Mouse (Mus musculus): ENCODE data around the gene Ndufa10. TPM values are rescaled to one million over a fixed set of nuclear protein-coding genes. Genes with fewer than 3 reads are reported as not detected.

Ndufa10 gene
- polyA plus RNA-seq, 1 experiment = 83.6 TPM

DNA sequence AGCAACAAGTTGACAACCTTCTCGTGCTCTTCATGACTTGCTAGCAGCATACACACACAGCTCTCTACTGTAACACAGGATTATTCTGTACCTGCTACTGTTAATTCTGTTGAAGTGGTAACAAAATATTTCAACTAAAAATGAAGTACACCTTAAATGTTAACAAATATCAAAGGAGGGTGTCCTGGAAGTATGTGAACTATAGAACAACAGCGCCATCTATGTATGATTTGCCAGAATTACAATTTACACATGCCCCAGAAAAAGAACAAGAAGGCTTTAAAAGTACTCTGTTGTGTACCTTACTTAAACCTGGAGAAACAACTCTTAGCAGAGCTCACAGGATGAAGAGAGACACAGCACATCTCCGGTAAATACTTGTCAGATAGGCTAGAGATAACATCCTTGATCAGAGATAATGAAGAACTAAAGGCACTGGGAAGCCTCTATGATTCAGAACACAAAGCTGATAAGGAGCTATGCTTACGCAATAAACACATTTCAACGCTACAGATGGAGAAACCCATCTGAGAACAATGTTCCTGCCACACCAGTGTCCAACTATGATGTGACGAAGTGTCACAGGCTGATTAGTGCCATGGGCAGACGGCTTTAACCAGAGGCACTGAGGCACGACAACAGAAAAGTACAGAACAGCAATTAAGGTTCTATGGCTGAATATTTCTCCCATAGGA, 19.8 kb downstream of the Ndufa10 start:
- Histone ChIP-seq H3K27ac (ENCODE audit: control insufficient read depth, insufficient read depth, low read length) (no peak overlapping the region), H3K36me3 (ENCODE audit: control insufficient read depth, insufficient read depth, low read length) (peaks cover 57% of the 10 kb centered on the region), H3K4me1 (replicated peaks; ENCODE audit: control insufficient read depth, insufficient read depth, low read length) (no peaks in the 10 kb centered on the region), H3K4me3 (ENCODE audit: control insufficient read depth, insufficient read depth, low read length) (no peak overlapping the region), H3K27me3 (ENCODE audit: control insufficient read depth, insufficient read depth, low read length) (no peaks in the 10 kb centered on the region)
- WGBS = 80% methylated on average over 8 of the region's 8 CpGs
- no peak for DNase-seq
- TF ChIP-seq POLR2A (IDR thresholded peaks at IDR 0.05; ENCODE audit: control insufficient read depth, extremely low read depth, insufficient read depth, low read length, poor library complexity) = no peak
- no peak for TF ChIP-seq CTCF (IDR thresholded peaks at IDR 0.05; ENCODE audit: borderline replicate concordance, control insufficient read depth, extremely low read depth, insufficient read depth, low read length, poor library complexity)

DNA sequence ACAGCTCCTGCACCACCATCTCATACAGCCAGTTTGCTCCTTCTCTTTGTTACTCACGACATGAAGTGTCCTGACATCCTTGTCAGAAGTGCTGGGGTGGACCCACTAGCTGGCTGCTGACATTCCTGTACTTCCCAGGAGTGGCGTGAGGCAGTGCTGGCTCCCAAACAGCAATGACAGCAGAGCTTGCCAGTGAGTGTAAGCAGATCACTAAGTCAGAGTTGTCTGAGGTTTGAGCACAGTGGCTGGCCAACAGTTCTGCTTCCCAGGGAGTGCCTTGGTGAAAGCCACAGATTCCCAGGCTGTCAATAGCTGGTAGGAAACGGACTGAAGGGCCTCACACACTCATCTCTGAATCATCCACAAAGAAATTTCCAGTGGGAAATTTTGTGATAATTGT, 25.4 kb downstream of the Ndufa10 start:
- Histone ChIP-seq H3K27me3 (ENCODE audit: control insufficient read depth, insufficient read depth, low read length) (no peaks in the 10 kb centered on the region), H3K4me1 (replicated peaks; ENCODE audit: control insufficient read depth, insufficient read depth, low read length) (no peaks in the 10 kb centered on the region), H3K27ac (ENCODE audit: control insufficient read depth, insufficient read depth, low read length) (no peak overlapping the region), H3K4me3 (ENCODE audit: control insufficient read depth, insufficient read depth, low read length) (no peak overlapping the region), H3K36me3 (ENCODE audit: control insufficient read depth, insufficient read depth, low read length) (peaks cover 50% of the 10 kb centered on the region)
- WGBS = 92% methylated on average over 3 of the region's 3 CpGs
- TF ChIP-seq CTCF (IDR thresholded peaks at IDR 0.05; ENCODE audit: borderline replicate concordance, control insufficient read depth, extremely low read depth, insufficient read depth, low read length, poor library complexity) (no peak), POLR2A (IDR thresholded peaks at IDR 0.05; ENCODE audit: control insufficient read depth, extremely low read depth, insufficient read depth, low read length, poor library complexity) (no peak)
- DNase-seq = no peak

DNA sequence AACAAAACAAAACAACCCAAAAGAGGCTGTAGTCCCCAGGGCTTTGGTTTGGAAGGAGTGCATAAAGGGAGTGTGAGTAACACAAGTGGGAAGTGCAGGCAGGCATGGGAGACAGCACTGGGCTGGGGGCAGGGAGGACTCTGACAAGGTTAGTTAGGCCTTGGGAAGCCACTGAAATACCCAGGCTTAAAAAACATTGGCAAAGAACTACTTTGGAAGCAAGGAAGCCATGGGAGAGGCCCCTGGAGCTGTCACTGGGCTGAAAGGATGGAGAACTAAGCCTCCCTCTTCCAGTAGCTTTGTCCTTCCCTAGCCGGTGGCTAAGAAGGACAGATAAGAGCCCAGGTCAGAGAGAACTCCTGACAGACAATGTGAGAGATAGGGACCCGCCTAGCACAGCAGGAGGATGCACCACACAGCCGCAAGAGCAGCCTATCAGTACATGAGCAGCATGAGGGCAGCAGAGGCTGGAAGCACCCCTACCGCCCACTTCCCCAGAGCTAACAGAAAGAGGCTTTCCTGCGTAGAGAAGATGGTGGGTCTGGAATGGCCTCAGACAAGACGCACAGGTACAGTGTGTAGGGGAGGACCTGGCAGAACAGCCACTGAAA, 32.1 kb downstream of the Ndufa10 start:
- 95% methylated on average over 6 of the region's 6 CpGs for WGBS
- no peak overlapping the region for H3K27ac ChIP-seq (ENCODE audit: control insufficient read depth, insufficient read depth, low read length)
- H3K4me1 ChIP-seq (replicated peaks; ENCODE audit: control insufficient read depth, insufficient read depth, low read length) = no peaks in the 10 kb centered on the region

DNA sequence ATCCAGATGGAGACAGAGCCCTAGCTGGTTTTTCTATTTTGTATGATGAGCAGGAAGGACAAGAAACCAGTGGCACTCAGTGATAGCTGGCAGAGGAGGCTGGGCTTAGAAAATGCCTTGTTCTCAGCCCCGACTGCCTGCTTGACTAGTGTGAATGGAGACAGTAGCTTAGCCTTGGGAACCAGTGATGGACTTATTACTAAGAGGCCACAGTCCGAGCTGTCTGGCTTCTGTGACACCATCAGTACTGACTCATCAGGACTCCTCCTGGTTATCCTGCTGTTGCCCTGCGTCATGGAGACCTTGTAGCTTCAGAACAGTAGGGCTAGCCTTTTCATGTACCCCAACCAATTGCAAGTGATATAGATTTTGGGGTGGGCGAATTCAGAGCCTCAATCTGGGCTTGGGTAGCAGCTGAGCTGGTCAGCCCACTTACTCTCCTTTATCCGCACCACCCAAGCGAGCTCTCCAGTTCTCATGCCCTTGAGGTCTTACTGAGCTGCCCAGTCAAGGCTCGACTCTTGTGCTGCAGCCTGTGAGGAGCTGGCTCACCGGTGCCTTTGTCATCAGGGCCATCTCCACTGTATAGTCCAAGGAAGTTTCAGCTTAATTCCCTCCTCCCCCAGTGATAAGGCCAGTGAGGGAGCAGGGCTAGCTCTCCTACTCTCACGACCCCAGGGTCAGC, 33.5 kb downstream of the Ndufa10 start:
- no peak overlapping the region for H3K4me3 ChIP-seq (ENCODE audit: control insufficient read depth, insufficient read depth, low read length)
- H3K27ac ChIP-seq (ENCODE audit: control insufficient read depth, insufficient read depth, low read length) = no peak overlapping the region
- no peak for DNase-seq
- H3K27me3 ChIP-seq (ENCODE audit: control insufficient read depth, insufficient read depth, low read length) = no peaks in the 10 kb centered on the region
- 97% methylated on average over 9 of the region's 9 CpGs for WGBS
- TF ChIP-seq CTCF (IDR thresholded peaks at IDR 0.05; ENCODE audit: borderline replicate concordance, control insufficient read depth, extremely low read depth, insufficient read depth, low read length, poor library complexity) (no peak), POLR2A (IDR thresholded peaks at IDR 0.05; ENCODE audit: control insufficient read depth, extremely low read depth, insufficient read depth, low read length, poor library complexity) (no peak)
- H3K4me1 ChIP-seq (replicated peaks; ENCODE audit: control insufficient read depth, insufficient read depth, low read length) = no peaks in the 10 kb centered on the region
- peaks cover 3% of the 10 kb centered on the region; the same call in 1 of the 2 replicates for H3K36me3 ChIP-seq (ENCODE audit: control insufficient read depth, insufficient read depth, low read length)

More for the DNA sequence above, 32.1 kb downstream of the Ndufa10 start:
- no peaks in the 10 kb centered on the region for H3K27me3 ChIP-seq (ENCODE audit: control insufficient read depth, insufficient read depth, low read length)
- TF ChIP-seq POLR2A (IDR thresholded peaks at IDR 0.05; ENCODE audit: control insufficient read depth, extremely low read depth, insufficient read depth, low read length, poor library complexity) (no peak), CTCF (IDR thresholded peaks at IDR 0.05; ENCODE audit: borderline replicate concordance, control insufficient read depth, extremely low read depth, insufficient read depth, low read length, poor library complexity) (no peak)
- no peak for DNase-seq
- no peak overlapping the region for H3K4me3 ChIP-seq (ENCODE audit: control insufficient read depth, insufficient read depth, low read length)
- H3K36me3 ChIP-seq (ENCODE audit: control insufficient read depth, insufficient read depth, low read length) = peaks cover 10% of the 10 kb centered on the region

DNA sequence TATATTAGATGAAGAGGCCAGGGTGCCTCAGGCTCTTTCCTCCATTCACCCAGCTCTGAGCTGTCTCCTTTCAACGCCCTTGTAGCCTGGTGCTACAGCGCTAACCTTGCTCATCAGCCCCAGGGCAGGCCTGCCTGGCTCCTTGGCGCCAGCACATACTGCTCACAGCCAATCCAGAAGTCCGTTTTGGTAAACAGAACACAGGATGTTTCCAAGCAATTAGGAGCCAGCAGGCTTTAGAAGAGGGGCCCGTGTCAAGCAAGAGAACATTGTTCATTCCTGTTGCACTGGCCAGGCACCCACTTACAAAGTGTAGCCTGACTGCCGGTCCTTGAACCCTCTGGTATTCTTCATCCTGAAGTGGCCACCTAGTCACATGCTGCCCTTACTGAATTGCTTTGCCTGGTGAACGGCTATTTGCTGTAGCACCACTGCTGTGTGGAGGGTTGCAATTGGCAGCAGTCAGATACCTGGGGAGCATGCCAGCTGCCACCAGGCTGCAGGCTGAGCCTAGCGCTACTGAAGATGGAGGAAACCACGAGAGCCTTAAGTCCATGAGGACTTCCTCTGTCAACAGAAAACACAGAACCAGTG, 35.9 kb downstream of the Ndufa10 start:
- no peaks in the 10 kb centered on the region for H3K4me1 ChIP-seq (replicated peaks; ENCODE audit: control insufficient read depth, insufficient read depth, low read length)
- H3K36me3 ChIP-seq (ENCODE audit: control insufficient read depth, insufficient read depth, low read length) = peaks cover 3% of the 10 kb centered on the region; the same call in 1 of the 2 replicates
- no peak overlapping the region for H3K4me3 ChIP-seq (ENCODE audit: control insufficient read depth, insufficient read depth, low read length)
- H3K27me3 ChIP-seq (ENCODE audit: control insufficient read depth, insufficient read depth, low read length) = no peaks in the 10 kb centered on the region
- no peak for TF ChIP-seq POLR2A (IDR thresholded peaks at IDR 0.05; ENCODE audit: control insufficient read depth, extremely low read depth, insufficient read depth, low read length, poor library complexity)
- 45% methylated on average over 9 of the region's 9 CpGs for WGBS
- H3K27ac ChIP-seq (ENCODE audit: control insufficient read depth, insufficient read depth, low read length) = no peak overlapping the region
- no peak for DNase-seq

DNA sequence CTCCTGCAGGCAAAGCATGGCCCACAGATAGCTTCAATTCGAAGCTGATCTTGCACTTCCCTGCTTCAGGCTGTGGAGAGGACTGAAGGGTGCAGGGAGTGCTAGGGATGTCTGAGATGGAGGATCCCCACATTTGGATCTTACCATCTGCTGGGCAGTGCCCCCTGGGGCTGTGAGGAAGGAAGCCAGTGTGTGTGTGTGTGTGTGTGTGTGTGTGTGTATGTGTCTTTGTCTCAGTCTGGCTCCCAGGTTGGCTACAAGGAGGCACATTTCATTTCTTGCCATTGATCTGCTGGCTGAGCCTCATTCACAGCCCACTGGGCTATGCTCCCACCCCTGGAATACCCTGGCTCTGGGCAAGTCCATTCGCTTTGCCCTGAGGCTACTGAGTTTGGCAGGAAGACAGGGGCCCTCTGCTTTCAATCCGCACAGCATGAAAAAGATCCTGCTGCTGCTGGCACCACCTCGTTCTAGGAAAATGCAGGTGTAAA, 36.8 kb downstream of the Ndufa10 start:
- Histone ChIP-seq H3K4me3 (ENCODE audit: control insufficient read depth, insufficient read depth, low read length) (no peak overlapping the region), H3K4me1 (replicated peaks; ENCODE audit: control insufficient read depth, insufficient read depth, low read length) (no peaks in the 10 kb centered on the region), H3K27ac (ENCODE audit: control insufficient read depth, insufficient read depth, low read length) (no peak overlapping the region), H3K36me3 (ENCODE audit: control insufficient read depth, insufficient read depth, low read length) (peaks cover 3% of the 10 kb centered on the region; the same call in 1 of the 2 replicates), H3K27me3 (ENCODE audit: control insufficient read depth, insufficient read depth, low read length) (no peaks in the 10 kb centered on the region)
- 89% methylated on average over 4 of the region's 4 CpGs for WGBS
- no peak for DNase-seq
- TF ChIP-seq CTCF (IDR thresholded peaks at IDR 0.05; ENCODE audit: borderline replicate concordance, control insufficient read depth, extremely low read depth, insufficient read depth, low read length, poor library complexity) = no peak
- TF ChIP-seq POLR2A (IDR thresholded peaks at IDR 0.05; ENCODE audit: control insufficient read depth, extremely low read depth, insufficient read depth, low read length, poor library complexity) = no peak

Measured in thymus, adult 2 months (tissue).